Mouse (Mus musculus) kidney, adult 2 months (tissue): ENCODE data around the gene Rprml.

Experiments used
- CTCF ChIP-seq: fragments of 200-500 bp; conservative IDR thresholded peaks from 2 replicates; pipeline ENCODE4 v1.5.1; 2011; ENCODE audit warnings: low read depth, mild to moderate bottlenecking, control low read depth, low read length, moderate library complexity, mixed read lengths; ENCODE audit not compliant: insufficient read depth, insufficient read length
- POLR2A ChIP-seq: fragments of 200-500 bp; IDR thresholded peaks from one replicate; pipeline ENCODE4 v1.6.1; 2011; ENCODE audit warnings: low read depth, low read length, control low read depth

DNA sequence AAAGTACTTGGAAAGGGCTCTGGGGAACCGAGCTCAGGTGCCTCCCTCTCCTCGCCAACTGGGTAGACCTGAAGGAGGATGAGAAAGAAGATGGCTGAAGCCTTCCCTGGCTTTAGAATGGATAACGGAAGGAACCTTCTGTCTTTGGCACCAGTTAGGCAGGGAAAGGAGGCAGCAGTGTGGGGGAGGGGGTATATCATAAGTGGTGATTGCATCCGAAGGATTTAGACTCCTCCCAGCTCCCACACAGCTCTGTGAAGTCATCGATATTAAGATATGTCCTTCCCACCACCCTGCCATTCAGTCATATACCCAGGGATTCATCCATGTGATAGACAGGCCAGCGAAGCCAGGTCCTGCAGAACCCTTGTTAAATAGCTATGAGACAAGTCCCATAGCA is 2.1 kb downstream of the Rprml start:
- TF ChIP-seq CTCF (no peak), POLR2A (no peak)
